10 mouse cellular contexts compared by ENCODE assay signal in genomic region chr11:112788296-112788695, GRCm38 (mm10). TPM values are rescaled to one million over a fixed set of nuclear protein-coding genes. Genes with fewer than 3 reads are reported as not detected.
DNase-seq lines count a peak whose midpoint lies in the region; ATAC-seq and TF ChIP-seq lines count a peak whose summit lies in the region.
"Had no signal": no experiment of that assay in that cellular context is flagged by ENCODE, and none has a peak within 500 bp of the region (broad histone marks: within the 10 kb centered on the region; RNA-seq: fewer than 3 reads in every experiment).

No protein-coding gene starts in this region.

- no peaks in the 10 kb centered on the region for H3K9me3 ChIP-seq in lung, embryonic 14.5 days (ENCODE audit: low read depth, low read length)
- no peaks in the 10 kb centered on the region for H3K9me3 ChIP-seq in embryonic facial prominence, embryonic 11.5 days (replicated peaks; ENCODE audit: control insufficient read depth, low read length)
- H3K9me3 ChIP-seq in forebrain, embryonic 13.5 days (replicated peaks): peaks cover 5% of the 10 kb centered on the region; the same call in 1 of the 2 replicates
- H3K9me3 ChIP-seq in neural tube, embryonic 11.5 days (ENCODE audit: control insufficient read depth, low read length): no peaks in the 10 kb centered on the region

- H3K27ac ChIP-seq in lung, embryonic 14.5 days (ENCODE audit: low read depth): no peak overlapping the region
- H3K27ac ChIP-seq in embryonic facial prominence, embryonic 11.5 days (replicated peaks; ENCODE audit: low read depth, low read length): no peak overlapping the region
- peak overlapping the region; percentile 57 for H3K27ac ChIP-seq in forebrain, embryonic 13.5 days
- 0 out of 2 replicates have a peak overlapping the region, but pooled peaks have one; percentile 20 for H3K27ac ChIP-seq in neural tube, embryonic 11.5 days (ENCODE audit: low read depth, low read length)

- no peaks in the 10 kb centered on the region for H3K4me1 ChIP-seq in lung, embryonic 14.5 days (ENCODE audit: insufficient read depth)
- H3K4me1 ChIP-seq in embryonic facial prominence, embryonic 11.5 days (ENCODE audit: control insufficient read depth, insufficient read depth, low read length): peaks cover 11% of the 10 kb centered on the region
- peaks cover 41% of the 10 kb centered on the region for H3K4me1 ChIP-seq in forebrain, embryonic 13.5 days
- H3K4me1 ChIP-seq in neural tube, embryonic 11.5 days (ENCODE audit: control insufficient read depth, insufficient read depth, low read length): peaks cover 21% of the 10 kb centered on the region

- 11% methylated on average over 13 of the region's 13 CpGs for WGBS in lung, embryonic 14.5 days
- 5% methylated on average over 13 of the region's 13 CpGs for WGBS in embryonic facial prominence, embryonic 11.5 days
- 10% methylated on average over 13 of the region's 13 CpGs for WGBS in forebrain, embryonic 13.5 days
- WGBS in neural tube, embryonic 11.5 days: 12% methylated on average over 13 of the region's 13 CpGs

- H3K9ac ChIP-seq in lung, embryonic 14.5 days: no peak overlapping the region
- no peak overlapping the region for H3K9ac ChIP-seq in embryonic facial prominence, embryonic 11.5 days (replicated peaks; ENCODE audit: low read length)
- no peak overlapping the region; the same call in 1 of the 2 replicates for H3K9ac ChIP-seq in forebrain, embryonic 13.5 days
- no peak overlapping the region for H3K9ac ChIP-seq in neural tube, embryonic 11.5 days (ENCODE audit: low read length)

- ATAC-seq in lung, embryonic 14.5 days (ENCODE audit: insufficient read depth): no peak
- ATAC-seq in embryonic facial prominence, embryonic 11.5 days (replicated peaks; ENCODE audit: insufficient number of reproducible peaks, low FRiP score, low TSS enrichment, low read depth): no peak
- no peak for ATAC-seq in forebrain, embryonic 13.5 days
- no peak for ATAC-seq in neural tube, embryonic 11.5 days (ENCODE audit: insufficient read depth, low FRiP score, low TSS enrichment)
- ATAC-seq in frontal cortex, adult (ENCODE audit: low TSS enrichment): no peak

- no peak overlapping the region for H3K4me3 ChIP-seq in lung, embryonic 14.5 days (ENCODE audit: low read depth, low read length)
- H3K4me3 ChIP-seq in embryonic facial prominence, embryonic 11.5 days (ENCODE audit: low read depth, low read length): no peak overlapping the region
- H3K4me3 ChIP-seq in forebrain, embryonic 13.5 days: no peak overlapping the region
- H3K4me3 ChIP-seq in neural tube, embryonic 11.5 days (ENCODE audit: low read depth, low read length): no peak overlapping the region

- TF ChIP-seq CTCF in lung, embryonic 14.5 days (IDR thresholded peaks at IDR 0.05; ENCODE audit: low read depth): no peak

- intact Hi-C loops in gastrocnemius, postnatal 36 days (cut with DNase I): no loop called here

- DNase-seq in lung, embryonic 14.5 days: peak; percentile 56
- DNase-seq in lung, postnatal 4 days: no peak
- peak; percentile 25 for DNase-seq in embryonic facial prominence, embryonic 11.5 days (ENCODE audit: low spot score)
- peak; percentile 46 for DNase-seq in neural tube, embryonic 11.5 days (ENCODE audit: low spot score)
- no peak for DNase-seq in gastrocnemius, postnatal 36 days
- DNase-seq: kidney, adult 11 months; lung, postnatal 36 days had no signal

- peaks cover 14% of the 10 kb centered on the region for H3K27me3 ChIP-seq in lung, embryonic 14.5 days (ENCODE audit: insufficient read depth, low read length)
- no peaks in the 10 kb centered on the region; the same call in 1 of the 2 replicates for H3K27me3 ChIP-seq in embryonic facial prominence, embryonic 11.5 days (ENCODE audit: control insufficient read depth, insufficient read depth, low read length)
- no peaks in the 10 kb centered on the region for H3K27me3 ChIP-seq in forebrain, embryonic 13.5 days
- no peaks in the 10 kb centered on the region for H3K27me3 ChIP-seq in neural tube, embryonic 11.5 days (ENCODE audit: control insufficient read depth, insufficient read depth, low read length)

- H3K36me3 ChIP-seq in lung, embryonic 14.5 days (ENCODE audit: insufficient read depth): 0 out of 2 replicates have a peak, but pooled peaks cover 3% of the 10 kb centered on the region
- no peaks in the 10 kb centered on the region for H3K36me3 ChIP-seq in embryonic facial prominence, embryonic 11.5 days (replicated peaks; ENCODE audit: control insufficient read depth, insufficient read depth, low read depth, low read length)
- H3K36me3 ChIP-seq in forebrain, embryonic 13.5 days (ENCODE audit: poor library complexity, severe bottlenecking): peaks cover 17% of the 10 kb centered on the region
- 0 out of 2 replicates have a peak, but pooled peaks cover 2% of the 10 kb centered on the region for H3K36me3 ChIP-seq in neural tube, embryonic 11.5 days (ENCODE audit: control insufficient read depth, insufficient read depth, low read length)

- no peak overlapping the region for H3K4me2 ChIP-seq in lung, embryonic 14.5 days
- H3K4me2 ChIP-seq in embryonic facial prominence, embryonic 11.5 days (ENCODE audit: low read depth, low read length): no peak overlapping the region
- peak overlapping the region; percentile 32 for H3K4me2 ChIP-seq in forebrain, embryonic 13.5 days
- 0 out of 2 replicates have a peak overlapping the region, but pooled peaks have one; percentile 5 for H3K4me2 ChIP-seq in neural tube, embryonic 11.5 days (ENCODE audit: low read depth)
- H3K4me2 ChIP-seq: heart, embryonic 11.5 days had no signal

RNA-seq across cellular contexts. Expression of gene Sox9, which starts 6.3 kb away (rescaled TPM):
- polyA plus RNA-seq in lung, embryonic 14.5 days (2014; fragmentation: Nextera tagmentation; extraction: Ambion mirVana): 75.7 and 81.6 TPM in 2 replicates
- 91.9 and 93.0 TPM in 2 replicates for polyA plus RNA-seq in embryonic facial prominence, embryonic 11.5 days (2014; fragmentation: Nextera tagmentation; extraction: Ambion mirVana)
- 94.1 and 97.8 TPM in 2 replicates for polyA plus RNA-seq in forebrain, embryonic 13.5 days (2015; fragmentation: Nextera tagmentation; extraction: Ambion mirVana)
- 161 and 164 TPM in 2 replicates for polyA plus RNA-seq in neural tube, embryonic 11.5 days (2014; fragmentation: Nextera tagmentation; extraction: Ambion mirVana)
- 1 to 10 TPM; 2.2 to 2.4 TPM for total RNA-seq in gastrocnemius, postnatal 36 days (2021)

Comparison
In these comparisons a context has a peak if more than half of its experiments do, and no peak if none do; other contexts are left out.
1. DNase-seq: peak in lung, embryonic 14.5 days (single experiment), embryonic facial prominence, embryonic 11.5 days (single experiment) and neural tube, embryonic 11.5 days (single experiment); none in lung, postnatal 4 days (0 of 2) and gastrocnemius, postnatal 36 days (0 of 2).
2. H3K27ac ChIP-seq: peak in forebrain, embryonic 13.5 days (single experiment) and neural tube, embryonic 11.5 days (single experiment); none in lung, embryonic 14.5 days (single experiment) and embryonic facial prominence, embryonic 11.5 days (single experiment).
3. H3K4me2 ChIP-seq: peak in forebrain, embryonic 13.5 days (single experiment) and neural tube, embryonic 11.5 days (single experiment); none in lung, embryonic 14.5 days (single experiment) and embryonic facial prominence, embryonic 11.5 days (single experiment).